Mouse (Mus musculus): ENCODE data around the gene Skap1. TPM values are rescaled to one million over a fixed set of nuclear protein-coding genes. Genes with fewer than 3 reads are reported as not detected.

Gene Skap1
- polyA plus RNA-seq, 1 experiment from 2014 or later, result 2.8 TPM

DNA sequence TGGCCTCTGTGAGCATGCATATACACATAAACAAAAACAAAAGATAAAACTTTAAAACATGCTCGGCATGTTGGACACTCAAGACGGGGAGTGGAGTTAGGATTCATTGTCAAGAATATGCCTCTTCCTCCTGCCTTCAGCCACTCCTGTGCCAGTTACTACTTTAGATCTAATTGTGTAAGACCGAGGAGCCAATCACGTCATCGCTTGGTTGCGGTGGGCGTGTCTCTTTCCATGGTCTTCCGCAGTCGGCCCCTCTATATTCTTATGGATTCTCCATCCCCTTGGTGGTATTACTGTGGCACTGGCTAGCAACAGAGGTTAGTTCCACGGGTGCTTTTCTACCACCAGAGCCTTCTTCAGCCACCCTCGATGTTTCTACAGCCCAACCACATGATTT is 148.2 kb downstream of the Skap1 start:
- H3K4me3 ChIP-seq, result no peak overlapping the region
- 0 out of 2 replicates have a peak, but pooled peaks cover 5% of the 10 kb centered on the region for H3K9me3 ChIP-seq
- no peaks in the 10 kb centered on the region for H3K27me3 ChIP-seq (replicated peaks)
- ATAC-seq (ENCODE audit: low FRiP score, low read depth), result no peak
- no peaks in the 10 kb centered on the region for H3K36me3 ChIP-seq
- peaks cover 4% of the 10 kb centered on the region; the same call in 1 of the 2 replicates for H3K4me1 ChIP-seq
- H3K4me2 ChIP-seq (replicated peaks), result no peak overlapping the region
- no peak overlapping the region for H3K27ac ChIP-seq
- no peak overlapping the region for H3K9ac ChIP-seq
- 84% methylated on average over 11 of the region's 11 CpGs for WGBS

DNA sequence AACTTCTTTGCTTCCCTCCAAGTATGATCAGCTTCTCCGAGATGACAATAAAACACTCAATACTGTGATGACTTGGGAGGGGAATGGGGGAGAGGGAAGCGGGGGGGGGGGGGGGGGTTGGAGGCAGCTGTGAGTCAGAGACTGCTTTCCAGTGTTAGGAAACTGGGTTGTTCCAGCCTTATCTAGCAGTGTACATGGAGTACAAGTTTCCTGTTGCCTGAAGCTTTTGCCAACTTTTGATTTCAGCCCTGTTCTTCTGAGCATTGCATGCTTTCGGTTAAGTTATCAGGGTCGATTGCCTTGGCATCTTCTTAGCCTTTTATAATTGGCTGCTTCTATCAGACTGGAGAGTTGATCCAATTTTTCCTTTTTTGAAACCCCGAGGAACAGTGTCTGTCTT is 152.4 kb downstream of the Skap1 start:
- Histone ChIP-seq H3K36me3 (no peaks in the 10 kb centered on the region), H3K9me3 (no peaks in the 10 kb centered on the region), H3K27ac (no peak overlapping the region), H3K4me1 (peaks cover 36% of the 10 kb centered on the region), H3K4me3 (no peak overlapping the region), H3K27me3 (replicated peaks) (no peaks in the 10 kb centered on the region), H3K9ac (no peak overlapping the region), H3K4me2 (replicated peaks) (no peak overlapping the region)
- whole genome bisulfite sequencing, result 59% methylated on average over 4 of the region's 5 CpGs
- no peak for ATAC-seq (ENCODE audit: low FRiP score, low read depth)

DNA sequence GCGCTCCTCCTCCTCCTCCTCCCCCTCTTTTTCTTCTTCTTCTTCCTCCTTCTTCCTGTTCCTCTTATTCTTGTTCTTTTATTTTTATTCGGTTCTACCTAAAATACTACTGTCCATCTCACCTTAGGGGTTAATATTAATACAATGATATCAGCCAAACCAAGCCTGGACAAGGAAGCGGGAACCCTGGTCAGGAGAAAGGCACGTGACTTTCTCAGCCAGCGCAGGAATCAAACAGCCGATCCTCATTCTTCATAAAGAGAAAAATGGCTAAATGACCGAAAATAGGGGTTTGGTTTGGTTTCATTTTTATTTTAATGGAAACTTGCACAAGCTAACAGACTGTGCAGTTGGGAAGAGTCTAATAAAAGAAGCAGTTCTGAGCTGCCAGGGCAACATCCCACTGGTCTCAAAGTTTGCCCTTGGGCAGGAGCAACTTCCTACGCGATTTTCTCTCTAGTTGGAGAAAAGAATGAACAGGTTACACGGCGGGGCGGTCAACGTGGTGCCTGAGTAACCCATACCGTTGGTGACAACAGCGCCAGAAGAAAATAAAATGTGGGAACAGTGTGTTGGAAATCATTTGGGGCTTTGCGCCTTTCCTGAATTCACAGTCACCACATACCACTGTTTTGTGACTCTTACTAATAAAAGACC is 154.5 kb downstream of the Skap1 start:
- 51% methylated on average over 16 of the region's 16 CpGs for WGBS
- Histone ChIP-seq H3K4me3 (no peak overlapping the region), H3K9me3 (no peaks in the 10 kb centered on the region), H3K9ac (0 out of 2 replicates have a peak overlapping the region, but pooled peaks have one; percentile 1), H3K4me2 (replicated peaks) (peak overlapping the region; percentile 55), H3K4me1 (peaks cover 53% of the 10 kb centered on the region), H3K36me3 (no peaks in the 10 kb centered on the region), H3K27ac (peak overlapping the region; percentile 86), H3K27me3 (replicated peaks) (no peaks in the 10 kb centered on the region)
- no peak for ATAC-seq (ENCODE audit: low FRiP score, low read depth)

DNA sequence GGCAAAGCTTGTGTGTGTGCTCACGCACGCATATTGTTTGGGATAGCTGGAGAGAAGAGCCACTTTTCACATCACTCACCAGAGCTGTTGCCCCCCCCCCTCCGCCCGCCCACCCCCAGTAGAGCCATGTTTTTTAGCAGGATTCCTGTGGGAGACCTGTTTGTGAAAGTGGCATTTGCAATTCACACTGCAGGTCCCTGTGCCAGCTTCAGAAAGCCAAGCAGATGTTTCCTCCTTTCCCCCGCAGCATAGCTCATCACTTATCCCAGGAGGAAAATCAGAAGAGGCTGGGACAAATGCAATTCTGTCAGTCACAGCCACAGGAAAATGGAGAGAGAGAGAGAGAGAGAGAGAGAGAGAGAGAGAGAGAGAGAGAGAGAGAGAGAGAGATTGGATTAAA is 155.2 kb downstream of the Skap1 start:
- H3K4me3 ChIP-seq, result no peak overlapping the region
- peak overlapping the region; percentile 86 for H3K27ac ChIP-seq
- ATAC-seq (ENCODE audit: low FRiP score, low read depth), result no peak

DNA sequence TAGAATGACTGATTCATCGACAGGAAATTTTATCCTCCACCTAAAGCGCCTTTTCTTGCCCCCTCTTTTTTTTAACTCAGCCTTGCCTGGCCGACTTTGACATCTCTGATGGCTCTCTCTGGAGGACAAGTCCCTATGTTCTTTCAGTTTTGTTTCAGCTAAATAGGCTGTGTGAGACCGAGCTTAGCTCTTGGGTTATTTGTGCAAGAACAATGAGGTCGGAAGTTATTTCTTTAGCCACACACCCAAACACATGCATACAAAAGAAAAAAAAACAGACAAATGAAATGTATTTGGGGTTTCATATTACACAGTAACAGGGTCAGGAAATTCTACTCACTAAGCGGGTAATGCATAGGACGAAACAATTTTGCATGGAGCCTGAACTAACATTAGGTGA is 155.6 kb downstream of the Skap1 start:
- Histone ChIP-seq H3K4me1 (peaks cover 60% of the 10 kb centered on the region), H3K9ac (peak overlapping the region; percentile 40), H3K9me3 (no peaks in the 10 kb centered on the region), H3K27me3 (replicated peaks) (no peaks in the 10 kb centered on the region), H3K4me2 (replicated peaks) (peak overlapping the region; percentile 55), H3K4me3 (no peak overlapping the region), H3K27ac (peak overlapping the region; percentile 86), H3K36me3 (no peaks in the 10 kb centered on the region)
- no peak for ATAC-seq (ENCODE audit: low FRiP score, low read depth)
- 14% methylated on average over 7 of the region's 7 CpGs for WGBS

More for the DNA sequence above, 155.2 kb downstream of the Skap1 start:
- H3K9ac ChIP-seq, result peak overlapping the region; percentile 40
- H3K36me3 ChIP-seq, result no peaks in the 10 kb centered on the region
- peaks cover 57% of the 10 kb centered on the region for H3K4me1 ChIP-seq
- WGBS, result 13% methylated on average over 5 of the region's 5 CpGs
- peak overlapping the region; percentile 55 for H3K4me2 ChIP-seq (replicated peaks)
- H3K9me3 ChIP-seq, result no peaks in the 10 kb centered on the region
- no peaks in the 10 kb centered on the region for H3K27me3 ChIP-seq (replicated peaks)

DNA sequence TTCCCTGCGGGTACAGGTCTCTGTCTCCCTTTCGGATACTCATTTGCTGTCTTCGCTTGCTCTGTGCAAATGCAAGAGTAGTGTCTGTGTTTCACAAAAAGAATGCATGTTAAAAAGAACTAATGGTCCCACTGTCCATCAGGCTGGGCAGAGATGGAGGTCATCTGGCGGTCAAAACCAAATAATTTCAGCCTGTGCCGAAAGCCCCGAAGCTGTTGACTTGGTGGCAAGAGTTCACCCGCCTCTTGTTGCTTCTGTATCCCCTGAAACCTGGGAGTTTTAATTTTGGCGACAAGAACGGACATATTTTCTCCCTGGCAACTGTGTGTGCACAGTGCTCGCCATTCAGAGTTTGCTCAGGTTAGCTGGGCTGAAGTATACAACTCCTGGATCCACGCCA is 156.3 kb downstream of the Skap1 start:
- H3K27me3 ChIP-seq (replicated peaks), result no peaks in the 10 kb centered on the region
- H3K27ac ChIP-seq, result peak overlapping the region; percentile 90
- no peaks in the 10 kb centered on the region for H3K9me3 ChIP-seq
- ATAC-seq (ENCODE audit: low FRiP score, low read depth), result peak; percentile 59
- peak overlapping the region; percentile 55 for H3K4me2 ChIP-seq (replicated peaks)
- H3K9ac ChIP-seq, result peak overlapping the region; percentile 13
- WGBS, result 14% methylated on average over 11 of the region's 11 CpGs
- H3K4me1 ChIP-seq, result peaks cover 64% of the 10 kb centered on the region
- H3K4me3 ChIP-seq, result no peak overlapping the region
- H3K36me3 ChIP-seq, result no peaks in the 10 kb centered on the region

DNA sequence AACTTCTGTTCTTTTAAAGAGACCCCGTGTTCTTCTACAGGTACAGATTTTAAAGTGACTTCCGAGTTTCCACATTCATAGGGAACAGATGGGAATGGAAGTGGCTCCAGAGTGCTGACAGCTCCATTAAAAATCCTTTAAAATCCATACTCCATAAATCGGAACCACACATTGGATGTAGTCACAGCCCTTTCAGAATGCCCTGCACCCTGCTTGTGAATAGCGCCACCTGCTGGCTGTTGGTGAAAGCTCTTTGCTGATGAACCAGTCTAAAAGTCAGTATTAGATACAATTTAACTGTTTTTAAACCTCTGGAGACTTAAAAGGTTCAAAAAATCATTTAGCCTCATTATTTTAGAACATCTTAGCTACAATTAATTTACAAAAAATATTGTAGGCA is 156.8 kb downstream of the Skap1 start:
- peak; percentile 54; the same call in 1 of the 2 replicates for ATAC-seq (ENCODE audit: low FRiP score, low read depth)
- no peak overlapping the region for H3K4me3 ChIP-seq
- H3K36me3 ChIP-seq, result no peaks in the 10 kb centered on the region
- H3K27me3 ChIP-seq (replicated peaks), result no peaks in the 10 kb centered on the region
- 13% methylated on average over 4 of the region's 4 CpGs for WGBS
- peak overlapping the region; percentile 90 for H3K27ac ChIP-seq
- peak overlapping the region; percentile 13; the same call in 1 of the 2 replicates for H3K9ac ChIP-seq
- H3K9me3 ChIP-seq, result no peaks in the 10 kb centered on the region
- peaks cover 69% of the 10 kb centered on the region for H3K4me1 ChIP-seq
- H3K4me2 ChIP-seq (replicated peaks), result peak overlapping the region; percentile 55

DNA sequence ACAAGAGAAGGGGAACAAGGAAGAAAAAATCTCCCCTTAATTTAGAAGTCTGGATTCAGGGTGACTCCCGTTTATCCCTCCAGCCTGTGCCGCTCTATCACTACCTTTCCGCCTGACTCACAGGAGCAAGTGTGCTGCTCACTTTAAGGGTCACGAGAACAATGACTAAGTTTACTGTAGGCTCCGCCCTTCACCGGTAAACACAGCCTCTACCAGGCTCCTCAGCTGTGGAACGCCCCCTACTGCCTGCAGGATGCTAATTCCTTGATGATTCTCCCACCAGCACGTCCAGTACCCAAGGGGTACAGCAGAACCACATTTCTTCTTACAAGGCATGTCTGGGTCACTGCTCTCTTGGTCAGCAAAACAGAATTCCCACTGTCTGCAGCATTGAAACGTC is 158.4 kb downstream of the Skap1 start:
- peaks cover 72% of the 10 kb centered on the region for H3K4me1 ChIP-seq

DNA sequence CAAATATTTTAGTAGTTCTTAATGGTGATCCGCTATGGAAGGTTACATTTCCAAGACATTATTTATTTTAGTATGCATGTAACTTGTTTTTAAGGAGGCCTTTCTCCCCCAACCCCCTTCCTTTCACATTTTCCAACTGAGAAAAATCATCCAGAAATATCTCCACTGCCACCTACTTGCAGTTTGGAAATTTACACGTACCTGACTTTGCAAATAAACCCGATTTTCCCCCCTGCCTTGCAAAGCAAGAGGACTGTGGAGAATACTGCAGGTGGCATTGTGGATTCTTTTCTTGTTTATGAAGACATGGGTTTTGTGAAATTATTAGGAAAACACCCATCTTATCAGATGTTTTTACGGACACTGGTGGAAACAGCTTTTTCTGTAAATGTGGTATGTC is 160.0 kb downstream of the Skap1 start:
- Histone ChIP-seq H3K4me2 (replicated peaks) (no peak overlapping the region), H3K4me3 (no peak overlapping the region), H3K27ac (no peak overlapping the region), H3K9me3 (no peaks in the 10 kb centered on the region), H3K36me3 (no peaks in the 10 kb centered on the region), H3K27me3 (replicated peaks) (no peaks in the 10 kb centered on the region), H3K4me1 (peaks cover 58% of the 10 kb centered on the region), H3K9ac (no peak overlapping the region)
- ATAC-seq (ENCODE audit: low FRiP score, low read depth), result no peak
- 37% methylated on average over 4 of the region's 4 CpGs for WGBS

More for the DNA sequence above, 158.4 kb downstream of the Skap1 start:
- Histone ChIP-seq H3K36me3 (no peaks in the 10 kb centered on the region), H3K4me3 (no peak overlapping the region), H3K4me2 (replicated peaks) (peak overlapping the region; percentile 48), H3K27ac (peak overlapping the region; percentile 15; the same call in 1 of the 2 replicates), H3K9ac (peak overlapping the region; percentile 27; the same call in 1 of the 2 replicates), H3K9me3 (no peaks in the 10 kb centered on the region), H3K27me3 (replicated peaks) (no peaks in the 10 kb centered on the region)
- peak; percentile 61 for ATAC-seq (ENCODE audit: low FRiP score, low read depth)
- WGBS, result 4% methylated on average over 9 of the region's 9 CpGs

DNA sequence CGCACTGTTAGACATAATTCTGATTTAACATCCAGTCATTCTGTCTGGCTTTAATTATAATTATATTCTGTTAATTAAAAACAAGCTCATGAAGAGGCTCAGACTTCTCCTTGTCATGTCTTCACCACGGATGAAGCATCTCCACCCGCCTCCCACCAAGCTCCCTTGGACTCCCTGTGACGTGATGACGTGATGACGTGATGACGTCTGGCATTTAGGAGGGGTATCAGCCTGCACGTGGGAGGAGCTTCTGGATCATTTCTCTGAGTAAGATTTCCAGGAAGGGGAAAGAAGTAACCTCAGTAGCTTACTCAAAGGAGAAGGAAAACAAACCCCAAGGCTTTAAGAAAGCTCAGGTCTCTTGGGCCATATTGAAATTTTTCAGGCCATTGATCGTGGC is 165.4 kb downstream of the Skap1 start:
- WGBS, result 65% methylated on average over 9 of the region's 9 CpGs
- H3K4me1 ChIP-seq, result peaks cover 16% of the 10 kb centered on the region
- H3K9ac ChIP-seq, result no peak overlapping the region
- ATAC-seq (ENCODE audit: low FRiP score, low read depth), result no peak
- no peaks in the 10 kb centered on the region for H3K9me3 ChIP-seq
- no peaks in the 10 kb centered on the region for H3K36me3 ChIP-seq
- H3K27me3 ChIP-seq (replicated peaks), result no peaks in the 10 kb centered on the region
- H3K4me3 ChIP-seq, result no peak overlapping the region
- H3K27ac ChIP-seq, result no peak overlapping the region
- H3K4me2 ChIP-seq (replicated peaks), result no peak overlapping the region

DNA sequence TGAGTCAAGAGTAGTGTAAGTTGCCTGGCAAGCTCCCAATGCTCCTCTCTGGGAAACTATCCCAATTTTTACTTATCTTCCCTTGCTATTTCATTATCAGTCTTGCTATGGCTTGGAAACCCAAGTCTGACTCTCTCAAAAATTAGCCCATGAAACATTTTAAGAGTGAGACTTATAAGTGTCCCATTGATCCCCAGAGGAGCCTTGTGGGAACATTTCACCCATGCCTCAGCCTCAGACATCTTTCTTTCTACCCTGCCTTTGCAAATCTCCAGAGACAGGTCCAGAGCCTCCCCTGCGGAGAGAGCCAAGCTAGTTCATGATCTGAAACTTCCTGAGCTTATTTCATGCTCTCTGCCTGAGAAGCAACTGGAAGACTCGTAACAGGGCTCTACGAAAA is 167.1 kb downstream of the Skap1 start:
- WGBS, result 76% methylated on average over 3 of the region's 3 CpGs

DNA sequence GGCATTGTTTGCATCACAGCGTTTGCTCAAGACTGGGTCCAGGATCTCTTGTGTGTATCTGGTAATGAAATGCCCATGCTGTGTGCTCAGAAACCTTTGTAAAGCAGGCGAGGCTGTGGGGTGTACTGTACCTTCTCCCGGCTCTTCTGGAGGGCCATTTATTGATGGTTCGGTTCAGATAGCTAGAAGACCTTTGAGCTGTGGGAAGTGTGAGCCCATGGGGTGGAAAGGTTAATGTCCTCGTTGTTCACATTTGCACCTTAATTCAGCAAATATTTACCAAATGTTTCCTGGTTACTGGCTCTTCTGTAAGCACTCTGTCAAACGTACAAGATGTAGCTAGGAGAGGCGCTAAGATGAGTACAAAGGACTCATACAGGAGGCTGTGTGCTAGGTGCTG is 173.5 kb downstream of the Skap1 start:
- Histone ChIP-seq H3K9ac (no peak overlapping the region), H3K4me1 (peaks cover 18% of the 10 kb centered on the region), H3K27me3 (replicated peaks) (0 out of 2 replicates have a peak, but pooled peaks cover 4% of the 10 kb centered on the region), H3K36me3 (no peaks in the 10 kb centered on the region), H3K4me2 (replicated peaks) (no peak overlapping the region), H3K4me3 (no peak overlapping the region), H3K27ac (no peak overlapping the region), H3K9me3 (no peaks in the 10 kb centered on the region)
- 77% methylated on average over 7 of the region's 7 CpGs for WGBS
- ATAC-seq (ENCODE audit: low FRiP score, low read depth), result no peak

More for the DNA sequence above, 167.1 kb downstream of the Skap1 start:
- Histone ChIP-seq H3K9ac (no peak overlapping the region), H3K27ac (no peak overlapping the region), H3K4me2 (replicated peaks) (no peak overlapping the region), H3K4me3 (no peak overlapping the region), H3K27me3 (replicated peaks) (no peaks in the 10 kb centered on the region), H3K9me3 (no peaks in the 10 kb centered on the region), H3K36me3 (no peaks in the 10 kb centered on the region), H3K4me1 (peaks cover 8% of the 10 kb centered on the region)
- ATAC-seq (ENCODE audit: low FRiP score, low read depth), result no peak

DNA sequence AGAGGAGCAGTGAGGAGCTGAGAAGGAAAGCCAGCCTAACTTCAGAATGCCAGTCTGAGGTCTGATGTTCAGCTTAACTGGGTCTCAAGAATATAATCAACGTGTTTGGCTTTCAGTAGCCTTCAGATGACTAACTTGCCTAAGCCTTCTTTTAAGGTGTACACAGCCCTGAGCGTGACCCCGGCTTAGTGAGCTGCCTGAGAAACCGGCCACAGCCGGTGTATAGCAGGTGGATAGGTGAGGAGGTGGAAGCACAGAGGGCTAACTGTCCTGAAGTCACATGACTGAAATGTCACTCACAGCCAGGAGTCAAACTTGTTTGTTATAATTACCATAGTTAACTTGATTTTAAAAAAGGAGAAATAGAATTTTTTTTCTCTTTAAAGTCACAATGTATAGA is 175.4 kb downstream of the Skap1 start:
- Histone ChIP-seq H3K27me3 (replicated peaks) (0 out of 2 replicates have a peak, but pooled peaks cover 4% of the 10 kb centered on the region), H3K4me1 (peaks cover 34% of the 10 kb centered on the region), H3K27ac (no peak overlapping the region), H3K4me3 (no peak overlapping the region), H3K9ac (no peak overlapping the region), H3K9me3 (no peaks in the 10 kb centered on the region), H3K4me2 (replicated peaks) (no peak overlapping the region), H3K36me3 (no peaks in the 10 kb centered on the region)
- ATAC-seq (ENCODE audit: low FRiP score, low read depth), result no peak
- WGBS, result 84% methylated on average over 5 of the region's 5 CpGs
